Mouse (Mus musculus): ENCODE results near the gene Calcoco1.
"Not testable (repeated sequence)": the region's sequence is repeated elsewhere in the genome, so short reads cannot be mapped to it uniquely, and the experiment has no call there.

Calcoco1 gene

GRCm38 (mm10) chr15:102692991-102693411 lies 29.0 kb downstream of the Calcoco1 start:
- peak; percentile 54 for DNase-seq (ENCODE audit: low read depth, low spot score)

- DNase-seq (ENCODE audit: low read depth, low spot score): no peak
Observed at GRCm38 (mm10) chr15:102692321-102692804, 29.6 kb downstream of the Calcoco1 start.

- DNase-seq (ENCODE audit: low read depth, low spot score): no peak
Observed at GRCm38 (mm10) chr15:102685791-102686190, 36.2 kb downstream of the Calcoco1 start.

GRCm38 (mm10) chr15:102683670-102684069 lies 38.3 kb downstream of the Calcoco1 start:
- no peak for DNase-seq (ENCODE audit: low read depth, low spot score)

GRCm38 (mm10) chr15:102676345-102676744 lies 45.6 kb downstream of the Calcoco1 start:
- DNase-seq (ENCODE audit: low read depth, low spot score): no peak

- DNase-seq (ENCODE audit: low read depth, low spot score): no peak
Observed at GRCm38 (mm10) chr15:102673548-102673947, 48.4 kb downstream of the Calcoco1 start.

GRCm38 (mm10) chr15:102672215-102673071 lies 49.5 kb downstream of the Calcoco1 start, which contains the start of gene Atp5g2:
Gene Atp5g2 (minus strand): TSS chr15:102672352.
- DNase-seq (ENCODE audit: low read depth, low spot score): peak; percentile 17

- DNase-seq (ENCODE audit: low read depth, low spot score): peak; percentile 68
Observed at GRCm38 (mm10) chr15:102671721-102672214, 50.2 kb downstream of the Calcoco1 start.

- DNase-seq (ENCODE audit: low read depth, low spot score): peak; percentile 98
Observed at GRCm38 (mm10) chr15:102670767-102671575, 51.0 kb downstream of the Calcoco1 start.

- no peak for DNase-seq (ENCODE audit: low read depth, low spot score)
Observed at GRCm38 (mm10) chr15:102670281-102670680, 51.7 kb downstream of the Calcoco1 start.

- DNase-seq (ENCODE audit: low read depth, low spot score): no peak
Observed at GRCm38 (mm10) chr15:102669571-102669970, 52.4 kb downstream of the Calcoco1 start.

GRCm38 (mm10) chr15:102665494-102665893 lies 56.5 kb downstream of the Calcoco1 start:
- peak; percentile 70 for DNase-seq (ENCODE audit: low read depth, low spot score)

- no peak for DNase-seq (ENCODE audit: low read depth, low spot score)
Observed at GRCm38 (mm10) chr15:102663825-102664224, 58.2 kb downstream of the Calcoco1 start.

- not testable (repeated sequence) for DNase-seq (ENCODE audit: low read depth, low spot score)
Observed at GRCm38 (mm10) chr15:102662601-102663000, 59.4 kb downstream of the Calcoco1 start.

GRCm38 (mm10) chr15:102657926-102658381 lies 64.0 kb downstream of the Calcoco1 start:
- no peak for DNase-seq (ENCODE audit: low read depth, low spot score)

Measured in CD4-positive helper T cell, adult 2 months (primary cell).